Mouse (Mus musculus) cortical plate, adult 2 months (tissue): Measurements from ENCODE around the gene Lrrc8d. TPM values are rescaled to one million over a fixed set of nuclear protein-coding genes. Genes with fewer than 3 reads are reported as not detected.

Source experiments
- H3K27ac ChIP-seq: fragments of 200-500 bp; 2 replicates; pipeline ENCODE4 v1.5.1; 2012; ENCODE audit warnings: low read length, control low read depth, inconsistent platforms; ENCODE audit not compliant: insufficient read depth
- H3K4me1 ChIP-seq: fragments of 200-500 bp; 2 replicates; pipeline ENCODE4 v1.6.1; 2011; ENCODE audit warnings: low read length; ENCODE audit not compliant: control insufficient read depth, insufficient read depth
- H3K4me3 ChIP-seq: fragments of 200-500 bp; 2 replicates; pipeline ENCODE4 v1.5.1; 2011; ENCODE audit warnings: mild to moderate bottlenecking, low read length, control low read depth; ENCODE audit not compliant: insufficient read depth
- CTCF ChIP-seq: fragments of 200-500 bp; IDR thresholded peaks from 2 replicates; pipeline ENCODE4 v1.5.1; 2011; ENCODE audit warnings: mild to moderate bottlenecking, control low read depth, low read length; ENCODE audit not compliant: insufficient read depth; ENCODE audit errors: extremely low read depth
- POLR2A ChIP-seq: fragments of 200-500 bp; IDR thresholded peaks from 2 replicates; pipeline ENCODE4 v1.6.1; 2011; ENCODE audit warnings: mild to moderate bottlenecking, low read length, control low read depth; ENCODE audit not compliant: insufficient read depth; ENCODE audit errors: extremely low read depth
- polyA plus RNA-seq: library from polyadenylated mRNA; depleted of rRNA; stranded (reverse); fragments of >200 nt; gene quantifications from 2 replicates; pipeline ENCODE4 v1.2.3, GENCODE M21; 2012

The Lrrc8d gene
- polyA plus RNA-seq, 1 experiment = 12.9 TPM

GRCm38 (mm10) chr5:105755491-105755890 is 55.7 kb downstream of the Lrrc8d start:
- TF ChIP-seq CTCF = no peak
- no peak for TF ChIP-seq POLR2A
- H3K4me1 ChIP-seq = peaks cover 3% of the 10 kb centered on the region; the same call in 1 of the 2 replicates
- H3K27ac ChIP-seq = no peak overlapping the region
- no peak overlapping the region for H3K4me3 ChIP-seq

- no peak for TF ChIP-seq CTCF
- no peak for TF ChIP-seq POLR2A
- no peak overlapping the region for H3K27ac ChIP-seq
- H3K4me3 ChIP-seq = no peak overlapping the region
- peaks cover 7% of the 10 kb centered on the region; the same call in 1 of the 2 replicates for H3K4me1 ChIP-seq
These were observed 58.2 kb downstream of the Lrrc8d start for GRCm38 (mm10) chr5:105757978-105758377.

GRCm38 (mm10) chr5:105758866-105759265 is 59.1 kb downstream of the Lrrc8d start:
- H3K4me3 ChIP-seq = no peak overlapping the region
- TF ChIP-seq POLR2A (no peak), CTCF (no peak)
- H3K4me1 ChIP-seq = peaks cover 7% of the 10 kb centered on the region; the same call in 1 of the 2 replicates
- no peak overlapping the region for H3K27ac ChIP-seq

GRCm38 (mm10) chr5:105761848-105762482 is 62.2 kb downstream of the Lrrc8d start:
- TF ChIP-seq POLR2A (no peak), CTCF (no peak)
- Histone ChIP-seq H3K27ac (no peak overlapping the region), H3K4me3 (no peak overlapping the region), H3K4me1 (peaks cover 8% of the 10 kb centered on the region; the same call in 1 of the 2 replicates)

GRCm38 (mm10) chr5:105764369-105764768 is 64.6 kb downstream of the Lrrc8d start:
- no peak overlapping the region for H3K4me3 ChIP-seq
- peaks cover 8% of the 10 kb centered on the region; the same call in 1 of the 2 replicates for H3K4me1 ChIP-seq
- TF ChIP-seq POLR2A (no peak), CTCF (no peak)
- H3K27ac ChIP-seq = no peak overlapping the region

GRCm38 (mm10) chr5:105765386-105765785 is 65.6 kb downstream of the Lrrc8d start:
- no peak overlapping the region for H3K27ac ChIP-seq
- TF ChIP-seq POLR2A (no peak), CTCF (no peak)
- no peak overlapping the region for H3K4me3 ChIP-seq
- H3K4me1 ChIP-seq = peaks cover 8% of the 10 kb centered on the region; the same call in 1 of the 2 replicates

GRCm38 (mm10) chr5:105776368-105776767 is 76.6 kb downstream of the Lrrc8d start:
- no peak overlapping the region for H3K4me3 ChIP-seq
- peaks cover 4% of the 10 kb centered on the region; the same call in 1 of the 2 replicates for H3K4me1 ChIP-seq
- no peak for TF ChIP-seq POLR2A
- TF ChIP-seq CTCF = no peak
- no peak overlapping the region for H3K27ac ChIP-seq

- H3K4me3 ChIP-seq = no peak overlapping the region
- TF ChIP-seq CTCF (no peak), POLR2A (no peak)
- H3K27ac ChIP-seq = no peak overlapping the region
- H3K4me1 ChIP-seq = peaks cover 4% of the 10 kb centered on the region; the same call in 1 of the 2 replicates
These were observed 77.3 kb downstream of the Lrrc8d start for GRCm38 (mm10) chr5:105776978-105777593.

GRCm38 (mm10) chr5:105777645-105778044 is 77.9 kb downstream of the Lrrc8d start:
- H3K4me3 ChIP-seq = no peak overlapping the region
- H3K27ac ChIP-seq = no peak overlapping the region
- H3K4me1 ChIP-seq = peaks cover 4% of the 10 kb centered on the region; the same call in 1 of the 2 replicates
- TF ChIP-seq POLR2A (no peak), CTCF (no peak)

GRCm38 (mm10) chr5:105778189-105778588 is 78.4 kb downstream of the Lrrc8d start:
- H3K4me1 ChIP-seq = peaks cover 4% of the 10 kb centered on the region; the same call in 1 of the 2 replicates
- TF ChIP-seq POLR2A = no peak
- TF ChIP-seq CTCF = no peak
- H3K4me3 ChIP-seq = no peak overlapping the region
- no peak overlapping the region for H3K27ac ChIP-seq

GRCm38 (mm10) chr5:105778723-105779122 is 79.0 kb downstream of the Lrrc8d start:
- Histone ChIP-seq H3K4me3 (no peak overlapping the region), H3K4me1 (peaks cover 4% of the 10 kb centered on the region; the same call in 1 of the 2 replicates), H3K27ac (no peak overlapping the region)
- no peak for TF ChIP-seq POLR2A
- no peak for TF ChIP-seq CTCF
